Mouse (Mus musculus): ENCODE measurements around the gene Tmem176a.

Gene Tmem176a

GRCm38 (mm10) chr6:48875515-48875914, 34.8 kb downstream of the Tmem176a start:
- no peak for DNase-seq (ENCODE audit: inconsistent age in 2 of 2, low spot score in 1 of 2)

- DNase-seq (ENCODE audit: inconsistent age in 2 of 2, low spot score in 1 of 2): no peak
These were observed 35.9 kb downstream of the Tmem176a start for GRCm38 (mm10) chr6:48876510-48877135.

- no peak for DNase-seq (ENCODE audit: inconsistent age in 2 of 2, low spot score in 1 of 2)
These were observed 53.5 kb downstream of the Tmem176a start for GRCm38 (mm10) chr6:48894203-48894602.

- no peak for DNase-seq (ENCODE audit: inconsistent age in 2 of 2, low spot score in 1 of 2)
These were observed 54.5 kb downstream of the Tmem176a start for GRCm38 (mm10) chr6:48894938-48895818.

- DNase-seq (ENCODE audit: inconsistent age in 2 of 2, low spot score in 1 of 2): no peak
These were observed 55.2 kb downstream of the Tmem176a start for GRCm38 (mm10) chr6:48895941-48896340.
